Mouse (Mus musculus) ovary, postnatal 14 days (tissue): Measurements from ENCODE around the gene Gm21972.

Experiments used
- DNase-seq: peaks from one replicate; pipeline ENCODE4 v3.0.0; 2022; ENCODE audit warnings: low spot score

Gm21972 gene

DNA sequence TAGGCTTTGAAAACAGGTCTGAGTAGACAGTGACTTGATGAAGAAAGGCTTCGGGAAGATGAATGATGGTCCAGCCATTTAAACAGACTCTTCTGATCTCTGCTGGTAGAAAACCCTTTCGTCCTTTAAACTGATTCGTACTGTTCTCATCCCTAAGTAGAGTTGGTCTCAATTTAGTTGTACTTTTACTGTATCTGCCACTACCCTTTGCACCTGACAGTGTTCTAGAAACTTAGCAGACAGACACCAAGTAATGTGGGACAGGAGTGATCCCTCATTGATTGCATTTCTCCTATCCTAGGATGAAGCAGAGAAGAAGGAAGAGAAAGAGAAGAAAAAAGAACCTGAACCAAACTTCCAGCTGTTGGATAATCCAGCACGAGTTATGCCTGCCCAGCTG, at the start of gene Gm21972:
TSS of gene Gm21972 (plus strand) at position 301 of the 400 bp plus-strand sequence.
- DNase-seq, result no peak

- no peak for DNase-seq
Measured at GRCm38 (mm10) chr1:86094413-86094812, 39.0 kb upstream of the Gm21972 start.

DNA sequence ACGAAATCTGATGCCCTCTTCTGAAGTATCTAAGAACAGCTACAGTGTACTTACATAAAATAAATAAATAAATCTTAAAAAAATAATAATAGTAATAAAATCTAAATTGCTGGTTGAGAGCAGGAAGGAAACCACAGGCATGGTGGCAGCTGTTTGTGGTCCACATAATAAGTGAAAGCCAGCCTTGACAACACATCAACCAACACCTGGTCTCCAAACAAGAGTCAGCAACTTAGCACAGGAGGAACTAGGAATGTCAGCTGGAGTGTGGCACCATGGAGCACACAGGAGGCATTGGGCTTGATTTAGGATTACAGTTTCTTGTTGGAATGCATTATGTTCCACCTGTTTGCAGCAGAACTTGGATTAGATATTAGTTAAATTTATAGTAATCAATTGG, 28.4 kb upstream of the Gm21972 start:
- DNase-seq, result no peak

- peak; percentile 30 for DNase-seq
Measured at GRCm38 (mm10) chr1:86111779-86112178, 21.7 kb upstream of the Gm21972 start, which contains the start of gene Htr2b. Htr2b (minus strand) TSS chr1:86111970.

GRCm38 (mm10) chr1:86114141-86114540, 19.3 kb upstream of the Gm21972 start:
- DNase-seq, result no peak

DNA sequence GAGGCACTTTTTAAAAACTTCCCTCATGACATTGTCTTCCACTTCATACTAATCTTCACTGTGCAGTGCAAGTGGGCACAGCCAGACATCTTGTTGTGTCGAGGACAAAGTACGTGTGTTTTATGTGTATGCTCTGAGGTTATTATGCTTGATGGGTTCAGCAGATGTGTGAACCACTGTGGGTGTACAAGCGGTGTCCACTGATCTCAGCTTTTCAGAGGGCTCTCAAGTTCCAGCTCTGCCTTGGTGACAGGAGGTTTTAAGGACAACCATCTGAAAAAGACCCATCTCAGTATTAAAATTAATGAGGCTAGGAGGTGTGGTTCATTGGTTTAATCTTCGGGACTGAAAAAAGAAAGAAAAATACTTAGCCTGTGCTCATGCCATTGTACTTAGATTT, 13.9 kb upstream of the Gm21972 start:
- no peak for DNase-seq

DNA sequence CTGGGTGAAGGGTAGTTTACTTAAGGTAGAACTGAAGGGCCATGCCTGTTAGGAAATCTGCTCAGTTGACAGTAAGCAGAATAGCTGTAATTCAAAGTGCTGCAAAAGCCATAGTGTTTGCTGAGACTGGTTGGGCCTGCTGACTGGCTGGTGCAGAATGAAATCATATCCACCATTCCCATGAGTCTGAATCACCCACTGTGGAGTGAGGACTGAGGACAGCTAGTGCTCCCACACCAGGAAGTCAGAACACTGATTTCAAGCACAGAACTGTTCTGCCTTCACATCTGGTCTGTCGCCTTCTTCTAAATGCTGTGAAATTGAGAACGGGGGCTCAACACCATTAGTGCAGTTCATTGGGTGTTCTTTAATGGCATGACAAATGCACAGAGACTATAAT, 7.4 kb upstream of the Gm21972 start:
- DNase-seq, result no peak

- DNase-seq, result no peak
Measured at GRCm38 (mm10) chr1:86135315-86135714, 1.9 kb downstream of the Gm21972 start.

GRCm38 (mm10) chr1:86141081-86141480, 7.6 kb downstream of the Gm21972 start:
- no peak for DNase-seq

DNA sequence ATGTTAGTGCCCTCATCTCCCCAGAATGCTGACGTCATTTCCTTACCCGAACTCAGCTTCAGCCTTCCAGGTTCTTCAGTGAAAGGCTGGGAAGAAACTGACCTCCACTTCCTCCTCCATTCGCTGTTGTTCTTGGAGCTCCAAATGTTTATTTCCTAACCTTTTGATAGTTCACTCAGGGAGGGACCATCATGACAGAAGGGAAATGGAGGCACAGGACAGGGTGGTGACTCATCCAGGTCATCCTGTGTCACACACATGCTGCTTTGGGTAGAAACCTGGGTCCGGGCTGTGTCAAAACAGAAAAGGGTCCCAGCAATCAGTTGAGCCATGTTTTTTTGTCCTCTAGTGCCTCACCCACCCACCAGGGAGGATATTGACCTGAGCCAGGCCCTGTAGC, 9.7 kb downstream of the Gm21972 start:
- DNase-seq, result no peak

- no peak for DNase-seq
Measured at GRCm38 (mm10) chr1:86144001-86144944, 10.8 kb downstream of the Gm21972 start.

GRCm38 (mm10) chr1:86146293-86146692, 12.9 kb downstream of the Gm21972 start:
- DNase-seq, result no peak

GRCm38 (mm10) chr1:86147557-86147956, 14.1 kb downstream of the Gm21972 start:
- DNase-seq, result no peak

- DNase-seq, result no peak
Measured at GRCm38 (mm10) chr1:86148161-86148560, 14.7 kb downstream of the Gm21972 start.

DNA sequence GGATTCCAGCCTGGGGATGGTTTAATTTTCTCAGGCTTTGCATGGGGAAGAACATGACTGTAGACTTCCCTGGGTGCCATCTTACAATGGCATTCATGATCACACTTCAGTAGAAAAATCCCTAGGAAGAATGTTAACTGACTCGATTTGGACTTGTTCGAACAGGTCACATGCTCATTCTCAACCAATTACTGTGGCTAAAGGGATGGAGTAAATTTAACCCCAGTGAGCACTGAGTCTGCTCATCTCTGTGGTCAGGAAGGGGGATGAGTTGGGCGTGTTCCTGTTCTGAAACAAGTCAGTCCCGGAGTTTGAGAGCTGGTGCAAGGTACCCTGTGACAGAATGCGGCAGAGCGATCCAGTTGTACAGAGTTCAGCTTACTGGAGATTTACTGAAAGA, 17.5 kb downstream of the Gm21972 start:
- DNase-seq, result no peak

DNA sequence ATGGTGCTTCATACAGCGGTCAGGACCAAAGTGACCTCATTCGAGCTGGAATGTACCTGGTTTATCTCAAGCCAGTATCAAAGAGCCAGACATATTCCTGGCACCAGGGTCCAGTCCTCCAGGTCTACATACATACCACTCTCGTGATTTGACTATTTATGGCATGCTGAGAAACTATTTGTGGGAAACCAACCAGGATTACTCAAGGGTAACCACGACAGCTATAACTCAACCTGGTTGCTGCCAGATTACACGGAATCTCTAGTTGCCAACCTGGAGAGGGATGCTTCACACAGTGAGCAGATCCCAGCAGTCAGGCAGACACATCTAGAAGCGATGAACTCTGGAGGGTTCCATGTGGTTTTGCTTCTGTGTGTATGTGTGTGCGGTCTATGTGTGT, 17.9 kb downstream of the Gm21972 start:
- no peak for DNase-seq

DNA sequence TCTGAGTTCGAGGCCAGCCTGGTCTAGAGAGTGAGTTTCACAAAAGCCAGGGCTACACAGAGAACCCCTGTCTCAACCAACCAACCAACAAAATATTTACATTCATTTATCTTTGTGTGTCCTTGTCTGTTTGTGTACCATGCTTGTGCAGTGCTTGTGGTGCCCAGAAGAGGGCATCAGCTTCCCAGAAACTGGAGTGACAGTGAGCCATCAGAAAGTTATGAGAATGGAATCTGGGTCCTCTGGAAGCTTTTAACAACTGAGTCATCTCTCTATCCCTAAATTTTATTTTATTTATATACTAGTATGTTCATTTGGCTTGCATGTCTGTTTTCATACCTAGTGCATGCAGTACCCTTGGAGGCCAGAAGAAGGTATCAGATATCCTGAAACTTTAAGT, 19.2 kb downstream of the Gm21972 start:
- DNase-seq, result no peak

DNA sequence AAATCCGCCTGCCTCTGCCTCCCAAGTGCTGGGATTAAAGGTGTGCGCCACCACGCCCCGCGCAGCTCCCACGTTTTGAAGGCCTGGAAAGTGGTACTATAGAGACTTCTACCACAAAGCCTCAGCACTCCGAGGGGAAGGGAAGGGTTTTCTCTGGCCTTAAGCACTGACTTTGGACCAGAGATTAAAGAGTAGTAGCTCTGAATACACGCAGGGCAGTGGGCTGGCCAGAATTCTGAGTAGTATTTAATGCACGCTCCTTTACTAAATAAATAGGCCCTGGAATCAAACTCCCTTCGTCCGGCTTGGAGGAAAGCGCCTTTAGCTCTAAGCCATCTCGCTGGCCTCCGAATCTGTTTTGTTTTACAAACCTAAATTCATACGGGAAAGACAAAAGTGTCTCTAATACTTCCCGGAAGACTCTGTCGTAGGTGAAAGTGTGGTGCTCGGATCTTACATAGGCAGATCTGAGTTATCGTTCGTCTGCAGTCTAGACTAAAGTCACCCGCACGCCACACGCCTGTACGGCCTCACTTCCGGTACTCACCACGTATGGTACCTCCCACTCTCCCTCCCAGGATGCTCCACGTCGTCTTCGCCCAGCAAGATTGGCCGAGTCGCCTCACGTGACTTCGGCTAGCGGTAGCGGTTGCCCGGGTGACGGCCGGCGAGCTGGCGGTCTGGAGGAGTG, 20.8 kb downstream of the Gm21972 start, which contains the start of gene Armc9:
TSS of gene Armc9 (plus strand) at position 648 of the 691 bp plus-strand sequence.
- DNase-seq, result peak; percentile 87

- DNase-seq, result no peak
Measured at GRCm38 (mm10) chr1:86154824-86155164, 21.4 kb downstream of the Gm21972 start.

DNA sequence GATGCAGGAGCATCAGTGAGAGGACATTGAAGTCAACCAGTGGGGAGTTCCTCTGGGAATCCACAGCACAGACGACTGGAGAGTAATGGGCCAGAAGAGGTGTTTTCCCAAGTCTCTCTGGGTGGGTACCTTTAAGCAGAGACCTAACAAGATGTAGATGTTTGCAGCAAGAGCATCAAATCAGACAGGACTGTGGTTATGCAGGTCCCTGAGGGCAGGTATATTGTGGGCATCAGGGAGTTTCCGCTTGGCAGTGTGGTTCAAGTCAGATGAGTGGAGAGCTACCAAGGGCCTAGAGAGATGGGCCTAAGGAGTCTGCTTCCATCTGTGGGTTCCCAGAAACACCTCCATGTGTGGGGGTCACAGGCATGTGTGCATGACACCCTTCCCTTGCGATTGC, 22.6 kb downstream of the Gm21972 start:
- DNase-seq, result no peak

DNA sequence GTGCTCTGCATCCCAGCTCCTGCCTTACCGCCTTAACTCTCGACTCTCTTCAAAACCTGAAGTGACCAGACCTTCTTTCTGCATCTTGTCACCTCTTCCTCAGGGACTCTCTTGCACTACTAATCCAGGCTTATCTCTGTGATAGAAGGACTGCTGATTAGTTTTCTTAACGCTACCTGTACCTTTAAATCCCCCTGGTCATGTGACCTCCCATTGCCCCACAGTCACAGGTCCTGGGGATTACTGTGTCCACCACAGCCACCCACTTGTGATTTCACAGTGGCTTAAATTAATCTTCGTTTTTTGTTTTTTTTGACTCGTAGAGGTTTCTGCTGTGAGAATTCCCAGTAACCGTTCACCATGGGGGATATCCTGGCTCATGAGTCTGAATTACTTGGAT, 23.2 kb downstream of the Gm21972 start:
- no peak for DNase-seq

- DNase-seq, result no peak
Measured at GRCm38 (mm10) chr1:86160059-86160458, 26.6 kb downstream of the Gm21972 start.

- no peak for DNase-seq
Measured at GRCm38 (mm10) chr1:86160479-86160878, 27.0 kb downstream of the Gm21972 start.
